Mouse (Mus musculus): ENCODE results near the gene Zeb2.

DNA sequence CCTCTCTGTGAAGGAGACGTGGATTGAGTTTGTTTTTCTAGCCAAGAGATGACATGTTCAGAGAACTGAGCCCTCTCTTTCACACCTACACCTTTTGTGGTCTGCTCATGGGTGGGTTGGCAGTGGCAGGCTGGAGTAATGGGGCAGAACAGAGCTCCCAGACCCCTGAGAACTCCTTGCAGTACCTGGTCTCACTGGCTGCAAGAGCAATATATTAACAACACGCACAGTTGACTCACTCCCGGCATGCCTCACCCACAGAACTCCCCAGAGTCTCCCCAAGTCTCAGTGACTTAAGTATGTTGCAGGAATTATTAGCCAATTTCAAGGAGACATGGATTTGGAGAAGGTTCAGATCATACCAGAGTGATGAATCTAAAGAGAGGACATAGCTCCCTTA is 140.1 kb downstream of the Zeb2 start:
- TF ChIP-seq CTCF (IDR thresholded peaks at IDR 0.05; ENCODE audit: low read depth) (no peak), EP300 (IDR thresholded peaks at IDR 0.05; ENCODE audit: low read depth) (no peak)
